Comparison of ENCODE assay signal across 8 mouse cellular contexts in the genomic region with DNA sequence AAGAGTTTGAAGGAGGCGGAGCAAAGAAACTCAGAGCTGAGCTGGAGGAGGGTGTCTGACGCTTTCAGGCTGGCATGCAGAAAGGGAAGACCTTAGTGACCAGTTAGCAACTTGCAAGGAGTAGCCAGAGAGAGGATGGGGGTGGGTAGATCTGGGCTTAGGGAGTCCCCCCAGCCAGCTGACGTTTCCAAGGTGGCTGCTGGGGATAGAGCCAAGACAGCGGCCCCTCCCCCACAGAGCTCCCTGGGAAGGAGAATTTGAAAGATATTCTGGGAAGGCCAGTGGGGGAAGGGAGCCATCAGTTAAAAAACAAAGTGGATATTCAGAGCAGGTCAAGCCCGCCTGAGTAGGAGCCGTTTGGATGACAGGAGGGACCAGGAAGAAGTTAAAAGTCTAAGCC. TPM values are rescaled to one million over a fixed set of nuclear protein-coding genes. Genes with fewer than 3 reads are reported as not detected.
DNase-seq lines count a peak whose midpoint lies in the region; ATAC-seq lines count a peak whose summit lies in the region.

No protein-coding gene starts in this region.

- H3K27ac ChIP-seq in intestine, embryonic 15.5 days: peak overlapping the region; percentile 56; the same call in 1 of the 2 replicates
- peak overlapping the region; percentile 23; the same call in 1 of the 2 replicates for H3K27ac ChIP-seq in midbrain, embryonic 16.5 days (ENCODE audit: low read length)

- 16% methylated on average over 6 of the region's 6 CpGs for WGBS in intestine, embryonic 15.5 days
- 13% methylated on average over 6 of the region's 6 CpGs for WGBS in midbrain, embryonic 16.5 days

- ATAC-seq in intestine, embryonic 15.5 days: peak; percentile 64
- peak; percentile 31; the same call in 1 of the 2 replicates for ATAC-seq in midbrain, embryonic 16.5 days
- no peak for ATAC-seq in erythroid progenitor cell, adult 5-6 weeks (replicated peaks; ENCODE audit: low FRiP score, poor library complexity, severe bottlenecking)

- peak; percentile 84 for DNase-seq in NIH3T3 (ENCODE audit: low read depth)
- peak; percentile 77 for DNase-seq in embryo, embryonic 10 days (ENCODE audit: low spot score)
- peak; percentile 70 for DNase-seq in gastrocnemius, postnatal 14 days
- peak; percentile 47 to 59 for DNase-seq in left cerebral cortex, postnatal 36 days (ENCODE audit: low spot score in 2 of 2)
- DNase-seq in testis, postnatal 14 days (ENCODE audit: low spot score): peak; percentile 79

- peaks cover 40% of the 10 kb centered on the region for H3K4me1 ChIP-seq in intestine, embryonic 15.5 days (replicated peaks)
- peaks cover 17% of the 10 kb centered on the region for H3K4me1 ChIP-seq in midbrain, embryonic 16.5 days (ENCODE audit: control insufficient read depth, insufficient read depth, low read length)

- peaks cover 11% of the 10 kb centered on the region for H3K27me3 ChIP-seq in intestine, embryonic 15.5 days (replicated peaks)
- H3K27me3 ChIP-seq in midbrain, embryonic 16.5 days (ENCODE audit: control insufficient read depth, insufficient read depth, low read depth, low read length): no peaks in the 10 kb centered on the region

- no peaks in the 10 kb centered on the region for H3K36me3 ChIP-seq in intestine, embryonic 15.5 days
- H3K36me3 ChIP-seq in midbrain, embryonic 16.5 days (ENCODE audit: control insufficient read depth, insufficient read depth, low read length): peaks cover 7% of the 10 kb centered on the region

- H3K9me3 ChIP-seq in intestine, embryonic 15.5 days: no peaks in the 10 kb centered on the region
- no peaks in the 10 kb centered on the region for H3K9me3 ChIP-seq in midbrain, embryonic 16.5 days (replicated peaks; ENCODE audit: control insufficient read depth, low read length, poor library complexity, severe bottlenecking)

- intact Hi-C loops in gastrocnemius, postnatal 14 days (cut with DNase I; ENCODE audit: low total_unique reads): no loop called here
- intact Hi-C loops in left cerebral cortex, postnatal 36 days (cut with DNase I): loop anchor here (1.0 kb wide), 1 partner anchor 8 kb away; no protein-coding TSS in a partner anchor

- H3K4me2 ChIP-seq in intestine, embryonic 15.5 days (replicated peaks): peak overlapping the region; percentile 28
- H3K4me2 ChIP-seq in midbrain, embryonic 16.5 days (ENCODE audit: low read length): no peak overlapping the region

- no peak overlapping the region for H3K9ac ChIP-seq in intestine, embryonic 15.5 days
- H3K9ac ChIP-seq in midbrain, embryonic 16.5 days (ENCODE audit: low read depth, low read length): no peak overlapping the region

- no peak overlapping the region for H3K4me3 ChIP-seq in intestine, embryonic 15.5 days (replicated peaks)
- no peak overlapping the region for H3K4me3 ChIP-seq in midbrain, embryonic 16.5 days (ENCODE audit: low read depth, low read length)

RNA-seq across cellular contexts. Expression of gene Atp1b2, which starts 5.6 kb away (rescaled TPM):
- 100 to 1,000 TPM; 384 to 403 TPM for total RNA-seq in gastrocnemius, postnatal 14 days (2021)
- 5.8 and 6.8 TPM in 2 replicates for polyA plus RNA-seq in intestine, embryonic 15.5 days (2015; fragmentation: Nextera tagmentation; extraction: Ambion mirVana)
- 100 to 1,000 TPM; 398 to 420 TPM for total RNA-seq in left cerebral cortex, postnatal 36 days (2021)
- 65.8 and 95.2 TPM in 2 replicates for polyA plus RNA-seq in midbrain, embryonic 16.5 days (2015; fragmentation: Nextera tagmentation; extraction: Ambion mirVana)
- total RNA-seq in erythroid progenitor cell, adult 5-6 weeks (2015; ENCODE audit: low replicate concordance): 20.9 and 36.5 TPM in 2 replicates
- total RNA-seq in erythroid progenitor cell, adult 5-6 weeks (2017; ENCODE audit: low replicate concordance): 3.5 and 4.5 TPM in 2 replicates

RNA-seq across cellular contexts. Expression of gene Shbg, which starts 17.6 kb away (rescaled TPM):
- under 1 TPM; 0.38 to 0.47 TPM for total RNA-seq in gastrocnemius, postnatal 14 days (2021)
- 0.34 and 0.43 TPM in 2 replicates for polyA plus RNA-seq in intestine, embryonic 15.5 days (2015; fragmentation: Nextera tagmentation; extraction: Ambion mirVana)
- total RNA-seq in left cerebral cortex, postnatal 36 days (2021): not detected
- not detected in 2 replicates for polyA plus RNA-seq in midbrain, embryonic 16.5 days (2015; fragmentation: Nextera tagmentation; extraction: Ambion mirVana)
- total RNA-seq in erythroid progenitor cell, adult 5-6 weeks (2015; ENCODE audit: low replicate concordance): not detected in 2 replicates
- total RNA-seq in erythroid progenitor cell, adult 5-6 weeks (2017; ENCODE audit: low replicate concordance): not detected in 2 replicates

RNA-seq across cellular contexts. Expression of gene Trp53, which starts 19.9 kb away (rescaled TPM):
- 10 to 100 TPM; 15.2 to 22.7 TPM for total RNA-seq in gastrocnemius, postnatal 14 days (2021)
- polyA plus RNA-seq in intestine, embryonic 15.5 days (2015; fragmentation: Nextera tagmentation; extraction: Ambion mirVana): 140 and 143 TPM in 2 replicates
- 10 to 100 TPM; 21.7 to 22.6 TPM for total RNA-seq in left cerebral cortex, postnatal 36 days (2021)
- 48.9 and 57.3 TPM in 2 replicates for polyA plus RNA-seq in midbrain, embryonic 16.5 days (2015; fragmentation: Nextera tagmentation; extraction: Ambion mirVana)
- total RNA-seq in erythroid progenitor cell, adult 5-6 weeks (2015; ENCODE audit: low replicate concordance): 38.2 and 75.9 TPM in 2 replicates
- total RNA-seq in erythroid progenitor cell, adult 5-6 weeks (2017; ENCODE audit: low replicate concordance): 12.2 TPM in 2 replicates

RNA-seq across cellular contexts. Expression of gene Wrap53, which starts 20.0 kb away (rescaled TPM):
- total RNA-seq in gastrocnemius, postnatal 14 days (2021): 1 to 10 TPM; 3.5 to 4.0 TPM
- 25.1 and 25.6 TPM in 2 replicates for polyA plus RNA-seq in intestine, embryonic 15.5 days (2015; fragmentation: Nextera tagmentation; extraction: Ambion mirVana)
- 10 to 100 TPM; 10.2 to 10.8 TPM for total RNA-seq in left cerebral cortex, postnatal 36 days (2021)
- 19.2 and 20.9 TPM in 2 replicates for polyA plus RNA-seq in midbrain, embryonic 16.5 days (2015; fragmentation: Nextera tagmentation; extraction: Ambion mirVana)
- total RNA-seq in erythroid progenitor cell, adult 5-6 weeks (2015; ENCODE audit: low replicate concordance): 13.8 and 48.3 TPM in 2 replicates
- 13.5 and 18.4 TPM in 2 replicates for total RNA-seq in erythroid progenitor cell, adult 5-6 weeks (2017; ENCODE audit: low replicate concordance)

RNA-seq across cellular contexts. Expression of gene Sat2, which starts 21.7 kb away (rescaled TPM):
- 1 to 10 TPM; 4.9 to 5.0 TPM for total RNA-seq in gastrocnemius, postnatal 14 days (2021)
- 14.1 and 16.7 TPM in 2 replicates for polyA plus RNA-seq in intestine, embryonic 15.5 days (2015; fragmentation: Nextera tagmentation; extraction: Ambion mirVana)
- total RNA-seq in left cerebral cortex, postnatal 36 days (2021): 10 to 100 TPM in 1 of 2 experiments, 1 to 10 TPM in 1; 9.5 to 11.2 TPM
- polyA plus RNA-seq in midbrain, embryonic 16.5 days (2015; fragmentation: Nextera tagmentation; extraction: Ambion mirVana): 23.8 and 27.1 TPM in 2 replicates
- total RNA-seq in erythroid progenitor cell, adult 5-6 weeks (2015; ENCODE audit: low replicate concordance): not detected in 2 replicates
- not detected in 2 replicates for total RNA-seq in erythroid progenitor cell, adult 5-6 weeks (2017; ENCODE audit: low replicate concordance)

Comparison
In these comparisons a context has a peak if more than half of its experiments do, and no peak if none do; other contexts are left out.
1. RNA of gene Atp1b2, which starts 5.6 kb away (total RNA-seq): 398 to 420 TPM in left cerebral cortex, postnatal 36 days and 384 to 403 TPM in gastrocnemius, postnatal 14 days; 3.5 to 36.5 TPM in erythroid progenitor cell, adult 5-6 weeks; every median in the first group is over 10 times any median in the second.
2. Peak in every context shown above with its lines, with median percentiles within 50 percentile points of each other: DNase-seq.